Mouse (Mus musculus) hindbrain, postnatal 0 days (tissue): ENCODE measurements around the gene Ppil1. TPM values are rescaled to one million over a fixed set of nuclear protein-coding genes. Genes with fewer than 3 reads are reported as not detected.

Experiments
- ATAC-seq: fragments of 200-750 bp; cut with Nextera tagmentation; 2 replicates; pipeline ENCODE4 v1.8.0; 2017; ENCODE audit warnings: mild to moderate bottlenecking, moderate TSS enrichment, moderate library complexity
- DNase-seq: peaks from one replicate; pipeline ENCODE4 v3.0.0-alpha.2; 2015; ENCODE audit warnings: low spot score
- H3K27ac ChIP-seq: fragments of 300-500 bp; sonication (generic); 2 replicates; pipeline ENCODE4 v1.5.1; 2014; ENCODE audit warnings: mild to moderate bottlenecking
- H3K27me3 ChIP-seq: fragments of 300-500 bp; sonication (generic); 2 replicates; pipeline ENCODE4 v1.6.1; 2014; ENCODE audit warnings: low read length, mixed read lengths; ENCODE audit not compliant: insufficient read depth
- H3K36me3 ChIP-seq: fragments of 300-500 bp; sonication (generic); 2 replicates; pipeline ENCODE4 v1.6.1; 2014; ENCODE audit warnings: low read length, mixed read lengths; ENCODE audit not compliant: insufficient read depth
- H3K4me1 ChIP-seq: fragments of 300-500 bp; sonication (generic); 2 replicates; pipeline ENCODE4 v1.6.1; 2014; ENCODE audit warnings: antibody characterized with exemption, low read length, mixed read lengths; ENCODE audit not compliant: insufficient read depth
- H3K4me2 ChIP-seq: fragments of 300-500 bp; sonication (generic); 2 replicates; pipeline ENCODE4 v1.6.1; 2014; ENCODE audit warnings: low read depth, mild to moderate bottlenecking, low read length, moderate library complexity, mixed read lengths
- H3K4me3 ChIP-seq: fragments of 300-500 bp; sonication (generic); 2 replicates; pipeline ENCODE4 v1.5.1; 2014; ENCODE audit warnings: low read length
- H3K9ac ChIP-seq: fragments of 300-500 bp; sonication (generic); replicated peaks from 2 replicates; pipeline ENCODE4 v1.6.1; 2014; ENCODE audit warnings: mild to moderate bottlenecking, low read length, moderate library complexity, mixed read lengths
- H3K9me3 ChIP-seq: fragments of 300-500 bp; sonication (generic); 2 replicates; pipeline ENCODE4 v1.6.1; 2016; ENCODE audit warnings: low read length, mixed read lengths
- CTCF ChIP-seq: IDR thresholded peaks from 2 replicates; pipeline ENCODE4 v1.5.1; 2016; ENCODE audit warnings: antibody characterized with exemption, control low read depth, low read depth
- WGBS: fragments of 180-500 bp; shearing (Covaris S2); extraction: QIAGEN DNeasy Blood & Tissue Kit; methylation state at CpG from one replicate; pipeline ENCODE4 v1.1.7; 2014; 5-methylcytosine and 5-hydroxymethylcytosine counted together
- polyA plus RNA-seq: library from polyadenylated mRNA; unstranded; fragments of >200 nt; fragmentation: Nextera tagmentation; extraction: Ambion mirVana; gene quantifications from 2 replicates; pipeline ENCODE4 v1.2.1, GENCODE M21; 2015
- total RNA-seq: library from RNA; depleted of rRNA; stranded (reverse); fragments of >200 nt; gene quantifications from 2 replicates; pipeline ENCODE4 v1.2.3, GENCODE M21; 2014; rRNA removed

Gene Ppil1
- total and polyA plus RNA-seq, 2 experiments from 2014 or later = 81.4 to 87.7 TPM

DNA sequence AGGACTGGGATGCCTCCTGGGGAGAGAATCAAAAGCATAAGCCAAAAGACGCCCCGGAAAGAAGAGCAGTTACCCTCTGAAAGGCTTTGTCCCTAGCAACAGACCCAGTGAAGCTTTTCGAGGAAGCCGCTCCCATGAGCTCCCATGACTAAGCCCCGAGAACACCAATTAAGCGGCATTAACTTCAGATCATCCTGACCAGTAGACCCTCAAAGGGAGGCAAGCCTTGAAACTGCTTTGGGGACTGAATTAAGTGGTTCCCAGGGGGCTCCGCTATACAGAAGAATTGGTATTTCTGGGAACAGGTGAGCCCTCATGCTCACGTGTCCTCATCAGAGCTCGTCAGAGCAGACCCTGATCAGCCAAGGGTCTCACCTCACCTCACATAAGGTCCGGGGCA lies 49.3 kb downstream of the Ppil1 start:
- no peak for TF ChIP-seq CTCF
- Histone ChIP-seq H3K9me3 (no peaks in the 10 kb centered on the region), H3K36me3 (no peaks in the 10 kb centered on the region), H3K9ac (0 out of 2 replicates have a peak overlapping the region, but pooled peaks have one; percentile 21), H3K27ac (no peak overlapping the region), H3K4me3 (no peak overlapping the region), H3K4me2 (no peak overlapping the region), H3K4me1 (peaks cover 5% of the 10 kb centered on the region; the same call in 1 of the 2 replicates), H3K27me3 (no peaks in the 10 kb centered on the region)
- DNase-seq = no peak
- ATAC-seq = no peak
- WGBS = 21% methylated on average over 10 of the region's 10 CpGs

DNA sequence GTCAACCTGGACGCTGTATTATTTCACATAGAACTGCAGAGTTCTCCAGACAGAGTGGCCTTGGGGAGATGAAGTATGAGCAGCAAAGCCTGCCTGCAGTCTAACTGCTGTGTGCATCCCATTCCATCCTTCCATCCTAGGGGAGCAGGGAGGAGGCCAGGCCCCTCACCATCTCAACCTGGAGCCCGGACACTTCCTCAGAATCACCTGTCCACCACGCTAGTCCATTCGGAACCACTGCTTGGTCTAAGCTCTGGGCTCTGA lies 49.9 kb downstream of the Ppil1 start:
- no peak for TF ChIP-seq CTCF
- Histone ChIP-seq H3K4me1 (peaks cover 5% of the 10 kb centered on the region; the same call in 1 of the 2 replicates), H3K9ac (0 out of 2 replicates have a peak overlapping the region, but pooled peaks have one; percentile 21), H3K9me3 (no peaks in the 10 kb centered on the region), H3K4me2 (no peak overlapping the region), H3K27ac (no peak overlapping the region; the same call in 1 of the 2 replicates), H3K27me3 (no peaks in the 10 kb centered on the region), H3K4me3 (no peak overlapping the region), H3K36me3 (no peaks in the 10 kb centered on the region)
- WGBS = 44% methylated on average over 4 of the region's 4 CpGs
- ATAC-seq (0 out of 2 replicates have a peak, but pooled peaks have one; percentile 8), DNase-seq (no peak)

DNA sequence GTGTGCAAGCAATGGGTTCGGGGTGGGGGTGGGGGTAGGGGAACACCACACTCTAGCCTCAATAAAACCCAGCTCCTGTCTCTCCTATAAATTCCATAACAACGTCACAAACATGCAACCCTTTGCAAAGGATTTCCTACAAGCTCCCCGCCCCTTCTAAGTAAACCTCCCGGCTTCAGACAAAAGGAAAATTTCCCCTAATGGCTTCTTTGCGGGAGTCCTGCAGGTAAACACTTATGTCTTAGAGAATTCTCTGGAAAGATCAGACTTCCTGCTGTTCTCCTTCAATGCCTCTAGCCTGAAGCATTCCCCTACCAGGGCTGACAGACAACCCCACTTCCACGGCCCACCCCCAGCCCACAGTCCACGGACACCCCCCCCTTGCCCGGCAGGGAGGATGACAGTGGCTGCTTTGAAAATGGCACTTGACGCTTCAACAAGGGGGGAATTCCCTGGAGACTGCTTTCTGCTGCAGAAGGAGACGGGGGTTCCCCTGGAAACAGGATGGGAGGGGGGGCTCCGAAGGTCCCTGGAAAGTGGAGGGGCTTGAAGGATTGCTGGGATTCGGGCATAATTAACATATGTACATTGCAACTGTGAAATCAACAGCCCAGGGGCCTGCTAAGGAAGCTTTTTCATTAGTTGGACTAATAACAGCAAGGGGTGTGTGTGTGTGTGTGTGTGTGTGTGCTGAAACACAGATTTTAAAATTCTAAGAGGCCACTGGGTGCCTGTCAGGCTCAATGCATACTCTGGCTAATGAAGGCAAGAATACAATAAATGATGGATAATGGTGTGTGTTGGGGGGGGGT lies 50.4 kb downstream of the Ppil1 start:
- peak; percentile 79 for DNase-seq
- TF ChIP-seq CTCF = no peak
- no peak overlapping the region for H3K4me3 ChIP-seq

DNA sequence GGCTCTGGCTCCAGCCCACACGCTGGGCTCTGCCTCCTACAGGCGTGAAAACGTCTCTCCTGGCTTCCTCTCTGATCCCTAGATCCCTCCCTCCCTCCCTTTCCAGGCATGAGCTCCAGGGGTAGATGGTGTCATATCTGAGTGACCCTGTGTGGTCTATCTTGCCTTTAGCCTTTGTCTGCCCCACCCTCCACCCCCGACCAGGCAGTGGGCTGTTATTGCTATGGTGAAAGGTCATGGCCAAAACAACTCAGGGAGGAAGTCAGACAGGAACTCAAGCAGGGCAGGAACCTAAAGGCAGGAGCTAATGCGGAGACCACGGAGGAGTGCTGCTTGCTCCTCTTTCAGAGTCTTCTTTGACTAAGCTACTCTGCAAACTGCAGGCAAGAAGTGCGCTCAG lies 52.1 kb downstream of the Ppil1 start:
- no peak overlapping the region for H3K27ac ChIP-seq
- H3K4me2 ChIP-seq = no peak overlapping the region
- H3K4me1 ChIP-seq = peaks cover 5% of the 10 kb centered on the region; the same call in 1 of the 2 replicates
- 57% methylated on average over 7 of the region's 7 CpGs for WGBS
- no peak for ATAC-seq
- no peak overlapping the region for H3K4me3 ChIP-seq
- no peak overlapping the region for H3K9ac ChIP-seq
- H3K9me3 ChIP-seq = no peaks in the 10 kb centered on the region
- H3K36me3 ChIP-seq = no peaks in the 10 kb centered on the region
- no peak for TF ChIP-seq CTCF
- H3K27me3 ChIP-seq = no peaks in the 10 kb centered on the region
- no peak for DNase-seq

More for the DNA sequence above, 50.4 kb downstream of the Ppil1 start:
- Histone ChIP-seq H3K27ac (peak overlapping the region; percentile 1; the same call in 1 of the 2 replicates), H3K9me3 (no peaks in the 10 kb centered on the region), H3K27me3 (no peaks in the 10 kb centered on the region), H3K4me2 (peak overlapping the region; percentile 16), H3K9ac (0 out of 2 replicates have a peak overlapping the region, but pooled peaks have one; percentile 30), H3K4me1 (peaks cover 5% of the 10 kb centered on the region; the same call in 1 of the 2 replicates), H3K36me3 (no peaks in the 10 kb centered on the region)
- ATAC-seq = peak; percentile 62
- 4% methylated on average over 12 of the region's 12 CpGs for WGBS

GRCm38 (mm10) chr17:29210037-29210436 lies 53.9 kb downstream of the Ppil1 start:
- Histone ChIP-seq H3K4me3 (no peak overlapping the region), H3K4me2 (no peak overlapping the region), H3K36me3 (no peaks in the 10 kb centered on the region), H3K27ac (no peak overlapping the region), H3K9me3 (no peaks in the 10 kb centered on the region), H3K4me1 (peaks cover 5% of the 10 kb centered on the region; the same call in 1 of the 2 replicates), H3K9ac (no peak overlapping the region), H3K27me3 (no peaks in the 10 kb centered on the region)
- ATAC-seq (no peak), DNase-seq (no peak)
- WGBS = 92% methylated on average over 3 of the region's 3 CpGs
- TF ChIP-seq CTCF = no peak

DNA sequence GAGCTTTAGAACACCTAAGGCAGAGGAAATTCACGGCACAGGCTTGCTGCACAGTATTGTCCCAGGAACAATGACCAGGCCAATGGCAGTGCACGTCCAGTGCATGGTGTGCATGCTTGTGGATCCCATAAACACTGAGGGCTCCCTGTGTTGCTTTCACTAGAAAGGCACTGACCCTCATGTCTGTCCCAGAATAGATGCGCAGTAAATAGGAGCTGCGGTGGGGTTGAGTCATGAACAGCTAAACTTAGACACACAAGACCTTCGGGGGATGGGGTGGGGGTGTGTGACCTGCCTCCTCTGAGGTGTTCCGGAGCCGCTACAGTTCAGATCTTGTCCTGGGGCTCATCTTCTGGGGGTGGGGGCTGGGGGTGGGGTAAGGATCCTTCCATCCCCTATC lies 57.9 kb downstream of the Ppil1 start:
- WGBS = 77% methylated on average over 7 of the region's 7 CpGs
- H3K4me2 ChIP-seq = no peak overlapping the region
- no peak for TF ChIP-seq CTCF

DNA sequence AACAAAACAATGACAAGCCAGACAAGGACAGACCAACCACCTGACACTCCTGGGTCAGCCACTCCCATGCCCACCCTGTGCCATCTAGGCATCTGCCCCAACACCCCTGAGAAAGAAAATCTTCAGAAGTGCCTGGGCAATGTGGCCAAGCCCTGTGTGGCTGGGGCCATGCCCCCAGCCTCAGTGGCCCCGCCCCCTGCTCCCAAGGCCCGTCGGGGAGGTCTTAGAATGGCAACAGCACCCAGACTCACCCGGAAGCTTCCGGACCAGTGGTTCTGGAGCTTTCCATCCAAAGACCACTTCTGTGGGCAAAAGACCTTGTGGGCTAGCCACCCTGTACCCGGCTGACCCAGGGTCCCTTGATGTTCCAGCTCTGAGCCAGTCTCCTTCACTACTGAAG lies 61.4 kb downstream of the Ppil1 start:
- 88% methylated on average over 6 of the region's 6 CpGs for WGBS
- H3K4me1 ChIP-seq = no peaks in the 10 kb centered on the region
- H3K27ac ChIP-seq = no peak overlapping the region
- H3K9ac ChIP-seq = no peak overlapping the region
- TF ChIP-seq CTCF = no peak
- ATAC-seq (no peak), DNase-seq (no peak)
- H3K9me3 ChIP-seq = no peaks in the 10 kb centered on the region
- H3K27me3 ChIP-seq = no peaks in the 10 kb centered on the region
- no peak overlapping the region for H3K4me2 ChIP-seq
- H3K36me3 ChIP-seq = no peaks in the 10 kb centered on the region
- no peak overlapping the region for H3K4me3 ChIP-seq

More for the DNA sequence above, 57.9 kb downstream of the Ppil1 start:
- Histone ChIP-seq H3K27ac (no peak overlapping the region), H3K27me3 (no peaks in the 10 kb centered on the region), H3K4me3 (no peak overlapping the region), H3K9me3 (no peaks in the 10 kb centered on the region), H3K9ac (no peak overlapping the region), H3K36me3 (no peaks in the 10 kb centered on the region), H3K4me1 (no peaks in the 10 kb centered on the region)
- DNase-seq (no peak), ATAC-seq (no peak)

Other genes starting within 250 kb of the Ppil1 start
- gene Srsf3, start 231.6 kb downstream of the Ppil1 start, total RNA-seq = 139 and 147 TPM in 2 replicates
- gene Srsf3, start 231.6 kb downstream of the Ppil1 start, polyA plus RNA-seq = 298 and 315 TPM in 2 replicates
- 48.9 and 50.0 TPM in 2 replicates for gene Cdkn1a, start 173.2 kb downstream of the Ppil1 start, total RNA-seq
- 242 and 257 TPM in 2 replicates for gene Cdkn1a, start 173.2 kb downstream of the Ppil1 start, polyA plus RNA-seq
- gene Rab44, start 150.0 kb downstream of the Ppil1 start, total RNA-seq = 1.2 TPM in 2 replicates
- 0.05 and 0.20 TPM in 2 replicates for gene Rab44, start 150.0 kb downstream of the Ppil1 start, polyA plus RNA-seq
- gene Cpne5, start 26.0 kb downstream of the Ppil1 start, total RNA-seq = 56.1 and 65.8 TPM in 2 replicates
- 56.6 and 61.6 TPM in 2 replicates for gene Cpne5, start 26.0 kb downstream of the Ppil1 start, polyA plus RNA-seq
- gene BC004004, start 4.6 kb upstream of the Ppil1 start, total RNA-seq = 181 and 262 TPM in 2 replicates
- 139 and 145 TPM in 2 replicates for gene BC004004, start 4.6 kb upstream of the Ppil1 start, polyA plus RNA-seq
- gene Pi16, start 53.5 kb upstream of the Ppil1 start, total RNA-seq = 2.3 and 2.8 TPM in 2 replicates
- gene Pi16, start 53.5 kb upstream of the Ppil1 start, polyA plus RNA-seq = 1.7 and 2.3 TPM in 2 replicates
- gene Mtch1, start 83.7 kb upstream of the Ppil1 start, total RNA-seq = 622 and 633 TPM in 2 replicates
- 464 and 500 TPM in 2 replicates for gene Mtch1, start 83.7 kb upstream of the Ppil1 start, polyA plus RNA-seq
- gene Fgd2, start 96.7 kb upstream of the Ppil1 start, total RNA-seq = 14.7 and 19.1 TPM in 2 replicates
- gene Fgd2, start 96.7 kb upstream of the Ppil1 start, polyA plus RNA-seq = 10.3 and 10.9 TPM in 2 replicates
- 15.4 and 18.9 TPM in 2 replicates for gene Pim1, start 226.6 kb upstream of the Ppil1 start, total RNA-seq
- gene Pim1, start 226.6 kb upstream of the Ppil1 start, polyA plus RNA-seq = 14.6 and 16.8 TPM in 2 replicates